Mouse (Mus musculus): ENCODE results near the gene Fam129a.

Fam129a gene

DNA sequence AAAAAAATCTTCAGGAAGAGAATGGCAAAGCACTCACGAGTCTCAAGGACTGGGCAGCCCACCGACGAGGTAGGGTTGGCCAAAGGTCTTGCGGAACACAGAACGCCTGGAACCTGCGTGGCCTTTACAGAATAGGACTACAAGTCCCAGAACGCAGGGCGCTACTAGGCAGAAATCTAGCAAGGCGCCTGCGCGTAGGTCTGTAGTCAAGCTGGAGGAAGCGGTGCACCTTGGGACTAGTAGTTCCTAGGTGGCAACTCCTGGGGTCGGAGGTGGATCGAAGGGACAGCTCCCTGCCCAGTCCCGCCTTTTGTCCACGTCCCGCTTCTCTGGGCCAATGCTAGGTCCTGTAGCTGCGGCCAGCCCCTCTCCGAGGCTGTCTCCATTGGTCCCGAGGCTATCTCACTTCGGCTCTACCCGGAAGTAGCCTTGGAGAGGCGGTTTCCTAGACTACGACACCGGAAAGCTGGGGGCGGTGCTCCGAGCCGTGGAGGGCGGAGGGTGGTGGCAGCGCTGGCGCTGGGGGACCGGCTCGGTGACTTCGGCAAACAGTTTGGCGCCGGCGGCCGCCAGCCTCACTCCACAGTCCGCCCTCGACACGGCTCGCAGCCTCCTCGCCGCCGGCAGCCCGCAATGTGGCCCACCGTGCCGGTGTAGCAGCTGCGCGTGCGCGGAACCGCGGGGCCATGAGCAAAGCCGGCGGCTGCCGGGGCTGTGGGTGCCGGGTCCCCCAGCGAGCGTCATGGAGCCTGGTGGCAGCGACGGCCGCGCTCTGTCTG lies 184.1 kb downstream of the Fam129a start, which contains the start of gene Edem3:
TSS of gene Edem3 (plus strand) at position 491 of the 779 bp plus-strand sequence.
- peak; percentile 98 to 100 for DNase-seq

DNA sequence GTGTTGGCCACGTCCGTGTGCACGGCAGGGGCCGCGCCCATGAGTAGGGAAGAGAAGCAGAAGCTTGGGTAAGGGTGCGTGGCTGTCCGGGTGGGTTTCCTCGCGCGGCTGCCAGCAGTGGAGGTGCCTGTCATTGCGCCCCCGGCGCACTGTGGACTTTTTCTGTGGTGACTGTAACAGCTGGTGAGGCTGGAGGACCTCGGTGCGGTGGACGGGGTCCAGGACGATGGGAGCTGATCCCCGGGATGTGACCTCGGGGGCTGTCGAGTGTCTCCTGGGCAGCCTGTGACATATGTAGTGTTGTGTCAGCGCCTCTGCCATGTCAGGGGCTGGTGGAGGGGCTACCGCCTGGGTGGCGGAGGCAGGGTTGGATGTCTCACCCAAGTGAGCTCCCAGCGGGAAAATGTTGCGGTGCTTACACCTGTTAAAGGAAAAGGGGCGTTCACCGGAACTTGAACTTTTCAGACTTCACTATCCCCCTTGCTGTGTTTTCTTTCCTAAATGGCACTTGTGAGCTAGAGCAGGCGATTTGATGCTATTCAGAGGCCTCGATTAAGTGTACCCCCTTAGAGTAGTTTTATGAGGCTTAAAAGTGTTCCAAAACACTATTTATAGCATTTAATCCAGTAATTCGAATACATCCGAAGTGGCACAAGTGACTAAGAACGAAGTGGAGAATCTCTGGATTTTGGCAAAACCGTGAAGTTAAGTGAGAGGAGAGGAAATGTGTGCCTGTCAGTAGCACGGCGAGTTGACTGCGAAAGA lies 184.9 kb downstream of the Fam129a start:
- DNase-seq: no peak

DNA sequence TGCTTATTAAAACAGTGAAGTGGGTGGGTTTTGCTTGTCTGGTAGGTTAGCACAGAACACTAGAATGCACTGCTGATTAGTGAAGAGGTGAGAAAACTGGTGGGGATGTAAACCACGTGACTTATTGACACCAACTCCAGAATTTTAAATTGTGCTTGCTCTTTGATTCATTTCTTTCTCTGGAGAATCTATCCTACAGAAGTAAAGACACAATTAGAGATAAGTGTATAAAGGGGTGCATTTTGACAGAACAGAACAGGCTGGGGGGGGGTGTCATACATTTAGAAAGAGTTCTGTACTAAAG lies 185.4 kb downstream of the Fam129a start:
- DNase-seq: no peak

DNA sequence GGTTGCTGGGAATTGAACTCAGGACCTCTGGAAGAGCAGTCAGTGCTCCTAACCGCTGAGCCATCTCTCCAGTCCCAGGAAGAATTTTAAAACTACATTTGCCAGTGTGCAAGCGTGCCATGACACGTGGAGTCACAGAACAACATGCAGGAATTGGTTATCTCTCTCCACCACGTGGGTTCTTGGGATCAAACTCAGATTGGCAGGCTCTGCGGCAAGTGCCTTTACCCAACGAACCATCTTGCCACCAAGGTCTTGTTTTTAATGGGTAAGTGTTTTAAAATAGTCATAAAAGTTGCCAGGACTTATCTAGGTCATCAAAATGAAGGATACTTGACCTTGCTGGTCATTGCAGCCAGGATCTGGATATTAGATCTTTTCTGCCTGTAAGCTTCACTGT lies 187.3 kb downstream of the Fam129a start:
- DNase-seq: no peak

DNA sequence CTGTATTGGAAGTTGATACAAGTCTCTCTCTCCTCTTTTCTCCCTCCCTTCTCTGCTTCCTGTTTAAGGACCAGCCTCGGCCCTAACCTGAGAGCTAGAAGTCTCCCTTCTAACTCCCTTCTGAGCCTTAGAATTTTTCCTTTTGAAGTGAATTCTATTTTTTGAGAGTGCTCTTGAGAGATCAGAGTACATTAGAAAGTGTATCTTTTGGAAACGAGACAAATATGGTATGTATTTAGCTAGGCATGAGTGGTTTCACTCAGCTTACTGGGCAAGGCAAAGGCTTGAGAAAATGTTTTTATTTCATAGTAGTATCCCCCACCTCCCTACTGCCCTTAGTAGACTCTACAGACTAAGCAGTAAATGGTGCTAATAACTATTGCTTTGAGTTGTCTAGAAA lies 188.0 kb downstream of the Fam129a start:
- DNase-seq: no peak

DNA sequence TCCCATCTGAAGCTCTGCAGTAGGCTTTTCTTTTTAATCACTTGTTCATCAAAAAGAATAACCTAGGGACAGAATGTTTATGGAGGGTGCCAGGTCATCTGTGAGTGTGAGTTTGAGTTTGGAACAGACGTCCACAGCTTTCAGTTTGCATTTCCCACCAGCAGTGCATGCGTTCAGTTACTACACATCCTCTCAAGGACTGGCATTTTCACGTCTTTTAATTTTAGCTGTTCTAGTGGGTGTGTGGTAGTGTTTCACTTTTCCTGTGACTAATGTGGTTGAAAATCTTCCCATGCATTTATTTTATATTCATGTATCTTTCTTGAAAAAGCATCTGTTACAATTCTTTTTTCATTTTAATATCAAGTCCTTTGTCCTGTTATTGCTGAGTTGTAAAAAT lies 193.2 kb downstream of the Fam129a start:
- DNase-seq: no peak

DNA sequence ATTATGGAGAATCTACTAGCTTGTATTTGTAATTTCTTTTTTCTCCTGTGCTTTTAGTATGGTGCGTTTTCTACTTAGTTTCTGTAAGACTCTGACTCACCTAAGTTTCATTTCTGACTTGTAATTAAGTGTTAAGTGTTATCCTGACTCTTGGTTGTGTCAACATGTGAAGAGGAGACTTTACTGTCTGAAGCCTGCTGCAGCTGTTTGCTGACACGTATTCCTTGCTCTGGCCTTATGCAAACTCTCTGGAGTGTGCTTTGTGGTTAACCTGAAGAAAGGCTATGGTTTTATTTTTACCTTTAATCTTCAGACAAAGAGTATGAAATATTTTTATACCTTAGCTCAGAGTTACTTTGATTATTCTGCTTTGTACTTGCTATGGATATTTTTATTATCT lies 195.2 kb downstream of the Fam129a start:
- no peak for DNase-seq

DNA sequence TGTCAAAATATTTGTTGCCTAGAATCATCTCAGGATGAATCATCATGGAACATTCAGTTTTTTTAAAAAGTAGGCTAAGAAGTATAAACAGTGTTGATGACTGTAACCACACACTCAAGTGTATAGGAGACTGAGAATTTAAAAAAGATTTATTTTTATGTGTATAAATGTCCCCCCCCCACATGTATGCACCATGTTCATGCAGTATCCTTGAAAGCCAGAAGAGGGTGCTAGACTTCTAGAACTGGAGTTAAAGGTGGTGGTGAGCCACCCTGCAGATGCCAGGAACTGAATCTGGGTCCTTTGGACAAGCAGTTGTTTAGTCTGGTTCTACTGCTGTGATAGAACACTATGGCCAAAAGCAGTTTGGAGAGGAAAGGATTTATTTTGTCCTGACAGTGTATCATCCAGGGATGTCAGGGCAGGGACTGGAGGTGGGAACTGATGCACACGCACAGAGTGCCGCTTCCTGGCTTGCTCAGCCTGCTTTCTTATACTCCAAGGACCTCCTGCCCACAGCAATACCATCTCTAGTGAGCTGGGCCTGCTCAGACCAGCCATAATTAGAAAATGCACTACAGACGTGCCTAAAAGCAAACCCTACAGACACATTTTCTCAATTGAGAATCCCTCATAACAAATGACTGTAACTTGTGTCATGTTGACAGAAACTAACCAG lies 196.1 kb downstream of the Fam129a start:
- DNase-seq: no peak

DNA sequence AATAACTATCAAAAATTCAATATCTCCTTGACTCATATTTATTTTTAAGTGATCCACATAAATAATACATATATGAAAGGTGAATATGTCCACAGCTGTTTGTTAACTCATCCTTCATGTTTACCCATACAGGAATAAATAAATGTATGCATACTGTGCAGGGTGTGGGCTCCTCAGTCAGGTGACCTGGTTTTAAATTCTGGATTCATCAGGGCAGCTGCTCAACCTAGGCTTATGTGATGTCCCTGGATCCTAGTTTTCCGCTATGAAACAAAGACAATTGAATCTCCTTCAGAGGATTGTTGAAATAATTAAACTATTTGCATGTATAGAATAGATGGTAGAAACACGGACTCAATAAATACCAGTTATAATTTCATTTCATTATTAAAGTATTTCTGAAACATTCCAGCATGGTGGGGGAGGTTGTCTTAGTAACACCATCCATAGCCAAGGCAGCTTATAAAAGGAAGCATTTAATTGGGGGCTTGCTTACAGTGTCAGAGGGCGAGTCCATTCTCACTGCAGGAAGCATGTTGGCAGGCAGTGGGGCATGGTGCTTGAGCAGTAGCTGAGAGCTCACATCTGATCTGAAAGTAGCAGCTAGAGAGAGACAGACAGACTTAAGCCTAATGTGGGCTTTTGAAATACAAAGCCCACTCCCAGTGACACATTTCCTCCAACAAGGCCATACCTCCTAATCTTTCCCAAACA lies 198.4 kb downstream of the Fam129a start:
- DNase-seq: no peak
